Mouse (Mus musculus) C2C12 (cell line): ENCODE data around the gene Actr1b.

ENCODE experiments used
- CEBPB ChIP-seq: IDR thresholded peaks from one replicate; pipeline ENCODE4 v1.6.1; 2011; ENCODE audit warnings: low read depth, mild to moderate bottlenecking, control low read depth, moderate library complexity
- CTCF ChIP-seq: IDR thresholded peaks from one replicate; pipeline ENCODE4 v1.5.1; 2011; ENCODE audit not compliant: control insufficient read depth, insufficient read depth, insufficient read length
- MAX ChIP-seq: IDR thresholded peaks from one replicate; pipeline ENCODE4 v1.6.1; 2011; ENCODE audit warnings: mild to moderate bottlenecking, control low read depth
- MYOD1 ChIP-seq: IDR thresholded peaks from one replicate; pipeline ENCODE4 v1.6.1; 2011; ENCODE audit warnings: low read depth; ENCODE audit not compliant: control insufficient read depth, insufficient read length
- MYOG ChIP-seq: IDR thresholded peaks from one replicate; pipeline ENCODE4 v1.6.1; 2011; ENCODE audit not compliant: control insufficient read depth, insufficient read length; ENCODE audit errors: extremely low read depth
- USF1 ChIP-seq: IDR thresholded peaks from one replicate; pipeline ENCODE4 v1.6.1; 2011; ENCODE audit warnings: low read depth, mild to moderate bottlenecking, control low read depth, moderate library complexity

DNA sequence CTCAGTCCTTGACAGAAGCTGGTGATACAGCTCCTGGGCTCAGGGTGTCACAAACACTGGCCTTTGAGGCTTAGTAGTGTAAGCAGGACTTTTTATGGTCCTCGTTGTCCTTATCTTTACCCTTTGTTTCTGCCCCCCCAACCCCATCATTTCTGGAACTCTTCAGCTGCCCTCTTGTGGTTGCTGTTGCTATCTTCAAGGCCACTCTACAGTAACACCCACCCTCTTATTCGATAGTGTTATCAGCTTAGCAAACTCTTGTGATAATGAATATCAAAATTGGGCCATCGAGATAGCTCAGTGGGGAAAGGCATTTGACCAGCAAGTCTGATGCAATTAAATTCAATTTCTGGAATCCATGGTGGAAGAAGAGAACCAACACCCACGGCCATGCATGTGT is 49.8 kb downstream of the Actr1b start:
- TF ChIP-seq CTCF (peak; percentile 16), MAX (no peak), MYOD1 (no peak), USF1 (no peak), CEBPB (no peak), MYOG (no peak)
